Mouse (Mus musculus) MEL (cell line): ENCODE data around the gene Lsm12. TPM values are rescaled to one million over a fixed set of nuclear protein-coding genes. Genes with fewer than 3 reads are reported as not detected.

Source experiments
- DNase-seq: peaks from one replicate; pipeline ENCODE4 v3.0.0; 2011; ENCODE audit warnings: low read depth, low spot score
- H3K27ac ChIP-seq: 2 replicates; pipeline ENCODE4 v1.5.1; 2012; ENCODE audit warnings: low read depth, mild to moderate bottlenecking, control low read depth, low read length, moderate library complexity; ENCODE audit not compliant: control insufficient read depth
- H3K27me3 ChIP-seq, 2 experiments: fragments of 150-350 bp in 1 of 2; sonication (generic) in 1 of 2; 2 replicates each; pipeline ENCODE4 v1.6.1; 2012; ENCODE audit warnings: low read length in 2 of 2, mild to moderate bottlenecking in 2 of 2, improper control_type of control experiment in 1 of 2, moderate library complexity in 1 of 2; ENCODE audit not compliant: insufficient read depth in 2 of 2, control insufficient read depth in 1 of 2
- H3K36me3 ChIP-seq, 2 experiments: 2 replicates each; pipeline ENCODE4 v1.6.1; 2012 to 2014; ENCODE audit warnings: low read length in 2 of 2, improper control_type of control experiment in 1 of 2, inconsistent platforms in 1 of 2, mild to moderate bottlenecking in 1 of 2; ENCODE audit not compliant: insufficient read depth in 2 of 2, control insufficient read depth in 1 of 2
- H3K4me1 ChIP-seq, 2 experiments: fragments of 150-350 bp in 1 of 2; sonication (generic) in 1 of 2; 2 replicates each; pipeline ENCODE4 v1.6.1; 2012; ENCODE audit warnings: low read length in 2 of 2, improper control_type of control experiment in 1 of 2, mild to moderate bottlenecking in 1 of 2; ENCODE audit not compliant: insufficient read depth in 2 of 2, control insufficient read depth in 1 of 2
- H3K4me3 ChIP-seq, 2 experiments: fragments of 150-350 bp in 1 of 2; sonication (generic) in 1 of 2; 2 replicates each; pipeline ENCODE4 v1.5.1; 2012; ENCODE audit warnings: low read depth in 2 of 2, low read length in 2 of 2, mild to moderate bottlenecking in 2 of 2, moderate library complexity in 2 of 2, control low read depth in 1 of 2, improper control_type of control experiment in 1 of 2; ENCODE audit not compliant: control insufficient read depth in 1 of 2, insufficient read depth in 1 of 2
- H3K79me2 ChIP-seq: 2 replicates; pipeline ENCODE4 v1.6.1; 2012; ENCODE audit warnings: mild to moderate bottlenecking, low read length, moderate library complexity; ENCODE audit not compliant: control insufficient read depth, poor library complexity, insufficient read depth
- H3K9ac ChIP-seq: 2 replicates; pipeline ENCODE4 v1.6.1; 2012; ENCODE audit warnings: low read depth, mild to moderate bottlenecking, control low read depth, low read length, moderate library complexity; ENCODE audit not compliant: control insufficient read depth, poor library complexity, severe bottlenecking
- H3K9me3 ChIP-seq: fragments of 150-350 bp; sonication (generic); replicated peaks from 2 replicates; pipeline ENCODE4 v1.6.1; 2012; ENCODE audit warnings: mild to moderate bottlenecking, low read length, improper control_type of control experiment, moderate library complexity; ENCODE audit not compliant: insufficient read depth
- CTCF ChIP-seq, 3 experiments: IDR thresholded peaks in 2 of 3; conservative IDR thresholded peaks in 1 of 3; 2 replicates each; pipeline ENCODE4 v1.5.1; 2011 to 2012; ENCODE audit warnings: low read length in 3 of 3, low read depth in 2 of 3, mild to moderate bottlenecking in 2 of 3, improper control_type of control experiment in 1 of 3, inconsistent platforms in 1 of 3, mixed read lengths in 1 of 3, moderate library complexity in 1 of 3; ENCODE audit not compliant: control insufficient read depth in 1 of 3, insufficient read depth in 1 of 3, poor library complexity in 1 of 3, severe bottlenecking in 1 of 3
- EP300 ChIP-seq, 2 experiments: IDR thresholded peaks; 2 replicates each; pipeline ENCODE4 v1.6.1; 2011; ENCODE audit warnings: improper control_type of control experiment in 2 of 2, low read length in 2 of 2, low read depth in 1 of 2, mild to moderate bottlenecking in 1 of 2
- ETS1 ChIP-seq: IDR thresholded peaks from 2 replicates; pipeline ENCODE4 v1.6.1; 2012; ENCODE audit warnings: low read depth, mild to moderate bottlenecking, inconsistent platforms, low read length, improper control_type of control experiment, moderate library complexity
- GABPA ChIP-seq: IDR thresholded peaks from 2 replicates; pipeline ENCODE4 v1.6.1; 2012; ENCODE audit warnings: low read depth, mild to moderate bottlenecking, inconsistent platforms, low read length, improper control_type of control experiment, moderate library complexity
- GATA1 ChIP-seq: IDR thresholded peaks from 2 replicates; pipeline ENCODE4 v1.6.1; 2011; ENCODE audit warnings: low read depth, low read length, improper control_type of control experiment
- JUND ChIP-seq: IDR thresholded peaks from 2 replicates; pipeline ENCODE4 v1.6.1; 2011; ENCODE audit warnings: low read depth, mild to moderate bottlenecking, improper control_type of control experiment, low read length
- KAT2A ChIP-seq: conservative IDR thresholded peaks from 2 replicates; pipeline ENCODE4 v1.6.1; 2012; ENCODE audit warnings: low read depth, low read length, improper control_type of control experiment, inconsistent platforms
- MAX ChIP-seq: IDR thresholded peaks from 2 replicates; pipeline ENCODE4 v1.6.1; 2011; ENCODE audit warnings: low read length, improper control_type of control experiment
- MAZ ChIP-seq: IDR thresholded peaks from 2 replicates; pipeline ENCODE4 v1.6.1; 2012; ENCODE audit warnings: low read depth, mild to moderate bottlenecking, inconsistent platforms, low read length, improper control_type of control experiment
- MYB ChIP-seq: IDR thresholded peaks from 2 replicates; pipeline ENCODE4 v1.6.1; 2011; ENCODE audit warnings: mild to moderate bottlenecking, low read depth, low read length, improper control_type of control experiment
- NELFE ChIP-seq: IDR thresholded peaks from 2 replicates; pipeline ENCODE4 v1.6.1; 2011; ENCODE audit warnings: low read depth, low read length, improper control_type of control experiment
- NRF1 ChIP-seq: IDR thresholded peaks from 2 replicates; pipeline ENCODE4 v1.6.1; 2014; ENCODE audit warnings: low read depth, mild to moderate bottlenecking, inconsistent platforms, low read length, improper control_type of control experiment, moderate library complexity; ENCODE audit not compliant: poor library complexity, insufficient read depth, severe bottlenecking
- POLR2AphosphoS5 ChIP-seq: IDR thresholded peaks from 2 replicates; pipeline ENCODE4 v1.6.1; 2012; ENCODE audit warnings: low read depth, borderline replicate concordance, mild to moderate bottlenecking, inconsistent platforms, low read length, moderate library complexity, mixed read lengths
- RAD21 ChIP-seq: IDR thresholded peaks from 2 replicates; pipeline ENCODE4 v1.6.1; 2011; ENCODE audit warnings: mild to moderate bottlenecking, low read depth, low read length, improper control_type of control experiment
- SMC3 ChIP-seq: IDR thresholded peaks from 2 replicates; pipeline ENCODE4 v1.6.1; 2011; ENCODE audit warnings: low read depth, low read length, improper control_type of control experiment
- TAL1 ChIP-seq: IDR thresholded peaks from 2 replicates; pipeline ENCODE4 v1.6.1; 2012; ENCODE audit warnings: mild to moderate bottlenecking, inconsistent platforms, low read length, moderate library complexity, mixed read lengths
- TBP ChIP-seq: IDR thresholded peaks from 2 replicates; pipeline ENCODE4 v1.8.0; 2011; ENCODE audit warnings: low read depth, low read length, improper control_type of control experiment
- USF1 ChIP-seq: IDR thresholded peaks from 2 replicates; pipeline ENCODE4 v1.6.1; 2014; ENCODE audit warnings: low read depth, mild to moderate bottlenecking, inconsistent platforms, low read length, improper control_type of control experiment, moderate library complexity
- USF2 ChIP-seq, 2 experiments: IDR thresholded peaks; 2 replicates each; pipeline ENCODE4 v1.6.1; 2011 to 2012; ENCODE audit warnings: improper control_type of control experiment in 2 of 2, low read length in 2 of 2, borderline replicate concordance in 1 of 2, inconsistent platforms in 1 of 2, low read depth in 1 of 2, mild to moderate bottlenecking in 1 of 2; ENCODE audit not compliant: insufficient read depth in 1 of 2
- ZC3H11A ChIP-seq: IDR thresholded peaks from 2 replicates; pipeline ENCODE4 v1.6.1; 2012; ENCODE audit warnings: low read depth, mild to moderate bottlenecking, inconsistent platforms, low read length, improper control_type of control experiment
- ZKSCAN1 ChIP-seq: IDR thresholded peaks from 2 replicates; pipeline ENCODE4 v1.6.1; 2012; ENCODE audit warnings: low read depth, mild to moderate bottlenecking, inconsistent platforms, low read length, improper control_type of control experiment, moderate library complexity
- ZNF384 ChIP-seq: IDR thresholded peaks from 2 replicates; pipeline ENCODE4 v1.6.1; 2012; ENCODE audit warnings: low read depth, mild to moderate bottlenecking, inconsistent platforms, low read length, improper control_type of control experiment
- polyA plus RNA-seq, 2 experiments: library from polyadenylated mRNA; stranded (reverse) in 1 of 2; unstranded in 1 of 2; fragments of >175 nt in 1 of 2; fragments of >200 nt in 1 of 2; gene quantifications; 2 replicates each; pipeline versions ENCODE4 v1.2.1 to v1.2.4; 2012; ENCODE audit warnings: low replicate concordance in 2 of 2, low read depth in 1 of 2; ENCODE audit not compliant: insufficient read length in 2 of 2, insufficient read depth in 1 of 2, missing spikeins in 1 of 2
- total RNA-seq: library from RNA; depleted of rRNA; stranded (reverse); fragments of 300-350 nt; gene quantifications from 2 replicates; pipeline ENCODE4 v1.2.3, GENCODE M21; 2012

The Lsm12 gene
- total and polyA plus RNA-seq, 3 experiments, result 75.0 to 150 (median 128) TPM

GRCm38 (mm10) chr11:102209742-102210141 is 24.6 kb upstream of the Lsm12 start (continued):
- TF ChIP-seq POLR2AphosphoS5 (no peak), MYB (no peak), GATA1 (no peak), RAD21 (peak; percentile 48), TAL1 (no peak), USF1 (peak; percentile 48), MAZ (no peak), TBP (0 out of 2 replicates have a peak, but pooled peaks have one; percentile 38)

GRCm38 (mm10) chr11:102208846-102209245 is 23.8 kb upstream of the Lsm12 start:
- Histone ChIP-seq H3K4me1 (peaks cover 17 to 25% of the 10 kb centered on the region in 2 experiments), H3K79me2 (no peaks in the 10 kb centered on the region), H3K9ac (no peak overlapping the region), H3K4me3 (no peak overlapping the region), H3K9me3 (no peaks in the 10 kb centered on the region), H3K27ac (no peak overlapping the region), H3K36me3 (peaks cover 0 to 2% of the 10 kb centered on the region in 2 experiments; a peak in 2 of 4 replicates), H3K27me3 (no peaks in the 10 kb centered on the region)
- no peak for TF ChIP-seq ZNF384
- TF ChIP-seq NELFE, result no peak; the same call in 1 of the 2 replicates
- TF ChIP-seq GABPA, result no peak
- TF ChIP-seq CTCF (IDR thresholded peaks at IDR 0.05 in 2 of 3, conservative IDR thresholded peaks at IDR 0.05 in 1 of 3; ENCODE audit: control insufficient read depth in 1 of 3, insufficient read depth in 1 of 3, low read depth in 2 of 3, low read length in 3 of 3, poor library complexity in 1 of 3, severe bottlenecking in 1 of 3), result no peak
- no peak for TF ChIP-seq NRF1
- no peak for TF ChIP-seq MYB
- no peak for TF ChIP-seq JUND
- no peak for TF ChIP-seq MAX
- TF ChIP-seq ZC3H11A, result no peak
- no peak for TF ChIP-seq SMC3
- no peak for TF ChIP-seq ZKSCAN1
- TF ChIP-seq USF2 (IDR thresholded peaks at IDR 0.05; ENCODE audit: borderline replicate concordance in 1 of 2, insufficient read depth in 1 of 2, low read depth in 1 of 2, low read length in 2 of 2), result no peak
- TF ChIP-seq TAL1, result no peak
- no peak for TF ChIP-seq ETS1
- TF ChIP-seq GATA1, result no peak
- TF ChIP-seq KAT2A, result no peak
- no peak for TF ChIP-seq EP300 (IDR thresholded peaks at IDR 0.05; ENCODE audit: low read depth in 1 of 2, low read length in 2 of 2)
- no peak for TF ChIP-seq USF1
- no peak for DNase-seq
